Mouse (Mus musculus) CD8-positive naive resting alpha-beta T cell, adult 2 months (primary cell): ENCODE results near the gene Srsf5.
"Not testable (repeated sequence)": the region's sequence is repeated elsewhere in the genome, so short reads cannot be mapped to it uniquely, and the experiment has no call there.

Source experiments
- DNase-seq, 2 experiments: peaks; one replicate each; pipeline ENCODE4 v3.0.0; 2022; ENCODE audit warnings: low read depth in 2 of 2, low spot score in 2 of 2

The Srsf5 gene

GRCm38 (mm10) chr12:80945334-80945995 lies at the start of gene Srsf5:
Srsf5 (plus strand) TSS chr12:80945504.
- DNase-seq, result peak; percentile 97 to 99

DNA sequence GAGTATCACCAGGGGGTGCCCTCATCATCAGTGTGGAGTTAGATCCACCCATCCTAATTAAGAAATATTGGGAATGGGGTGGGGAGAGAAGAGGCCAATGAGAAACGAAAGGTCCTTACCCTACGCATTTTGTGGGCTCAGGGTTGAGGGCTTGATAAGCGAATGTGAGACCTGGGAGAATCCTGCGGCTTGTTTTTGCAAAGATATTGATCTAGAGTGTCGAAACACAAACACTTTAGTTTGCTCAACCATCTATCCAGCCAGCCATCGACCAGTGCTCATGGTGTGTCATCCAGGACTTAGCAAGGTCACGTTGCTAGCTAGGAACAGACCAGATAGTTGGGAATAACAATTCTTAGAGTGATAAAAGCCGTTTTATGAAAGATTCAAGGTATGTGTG lies 35.7 kb upstream of the Srsf5 start:
- DNase-seq, result no peak

GRCm38 (mm10) chr12:80917764-80918163 lies 27.5 kb upstream of the Srsf5 start:
- peak; percentile 49 to 66 for DNase-seq

GRCm38 (mm10) chr12:80921301-80921700 lies 24.0 kb upstream of the Srsf5 start:
- no peak for DNase-seq

- DNase-seq, result no peak
Measured at GRCm38 (mm10) chr12:80922869-80923268, 22.4 kb upstream of the Srsf5 start.

DNA sequence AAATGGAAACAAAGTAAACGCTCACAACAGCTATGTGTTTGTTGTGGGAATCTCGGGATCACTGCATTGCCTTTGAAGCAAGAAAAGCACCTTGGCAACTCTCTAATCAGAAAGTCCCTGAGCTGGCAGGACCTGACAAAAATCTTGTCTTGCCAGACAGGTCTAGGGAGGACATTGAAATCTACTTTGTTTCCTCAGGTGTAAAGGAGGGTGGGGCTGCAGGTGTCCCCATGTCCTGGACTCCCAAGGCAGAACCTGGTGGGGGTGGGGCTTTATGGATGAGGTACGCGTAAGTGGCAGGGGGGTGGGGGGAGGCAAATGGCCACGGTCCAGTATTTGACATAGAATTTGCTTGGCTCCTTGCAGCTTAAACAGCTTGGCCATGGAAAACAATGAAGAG lies 21.7 kb upstream of the Srsf5 start:
- DNase-seq, result no peak

- no peak for DNase-seq
Measured at GRCm38 (mm10) chr12:80924205-80924604, 21.1 kb upstream of the Srsf5 start.

DNA sequence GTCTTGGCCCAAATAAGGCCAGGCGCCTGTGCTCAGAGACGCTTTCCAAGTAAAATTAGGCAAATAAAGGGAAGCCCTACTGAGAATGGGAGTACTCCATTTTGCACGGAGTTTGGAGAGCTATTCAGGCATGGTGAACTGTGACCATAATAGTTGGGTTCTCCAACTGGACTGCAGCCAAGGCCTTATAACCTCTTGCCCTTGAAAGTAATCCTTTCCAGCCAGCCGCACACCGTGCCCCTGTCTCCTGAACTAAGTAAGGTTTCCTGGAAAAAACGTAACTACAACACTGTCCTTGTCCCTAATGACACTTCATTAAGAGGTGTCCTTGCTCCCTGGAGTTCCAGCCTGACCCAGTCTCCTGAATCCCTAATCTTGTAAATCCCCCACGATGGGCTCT lies 19.4 kb upstream of the Srsf5 start:
- DNase-seq, result no peak

DNA sequence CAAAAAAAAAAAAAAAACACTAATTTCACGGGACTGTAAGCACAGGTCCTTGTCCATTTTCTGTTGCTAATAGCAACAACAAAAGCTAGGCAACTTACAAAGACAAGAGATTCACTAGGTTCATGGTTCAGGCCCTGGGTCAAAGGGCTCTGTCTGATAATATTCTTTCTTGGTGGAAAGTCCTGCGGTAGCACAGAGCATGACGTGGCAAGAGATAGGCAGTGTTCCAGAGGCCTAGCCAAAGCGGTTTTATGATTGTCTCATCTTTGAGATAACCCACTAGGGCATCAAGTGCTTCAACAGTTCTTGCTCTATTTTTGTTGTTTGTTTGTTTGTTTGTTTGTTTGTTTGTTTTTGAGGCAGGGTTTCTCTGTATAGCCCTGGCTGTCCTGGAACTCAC lies 18.8 kb upstream of the Srsf5 start:
- no peak for DNase-seq

DNA sequence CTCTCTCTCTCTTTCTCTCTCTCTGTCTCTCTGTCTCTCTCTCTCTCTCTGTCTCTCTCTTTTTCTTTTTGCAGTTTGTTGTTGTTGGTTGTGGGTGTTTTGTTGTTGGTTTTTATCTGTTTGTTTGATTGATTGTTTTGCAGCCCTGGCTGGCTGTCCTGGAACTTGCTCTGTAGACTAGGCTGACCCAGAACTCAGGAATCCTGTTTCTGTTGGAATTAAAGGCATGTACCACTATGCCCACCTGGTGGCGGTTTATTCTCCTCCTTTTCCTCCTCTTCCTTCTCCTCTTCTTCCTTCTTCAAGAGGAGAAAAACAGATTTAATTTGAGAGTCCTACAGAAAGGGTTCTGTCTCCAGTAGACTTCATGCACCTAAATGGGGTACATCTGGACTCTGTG lies 17.8 kb upstream of the Srsf5 start:
- DNase-seq, result no peak

GRCm38 (mm10) chr12:80928881-80929280 lies 16.4 kb upstream of the Srsf5 start:
- DNase-seq, result no peak

GRCm38 (mm10) chr12:80930141-80930540 lies 15.2 kb upstream of the Srsf5 start:
- no peak for DNase-seq

DNA sequence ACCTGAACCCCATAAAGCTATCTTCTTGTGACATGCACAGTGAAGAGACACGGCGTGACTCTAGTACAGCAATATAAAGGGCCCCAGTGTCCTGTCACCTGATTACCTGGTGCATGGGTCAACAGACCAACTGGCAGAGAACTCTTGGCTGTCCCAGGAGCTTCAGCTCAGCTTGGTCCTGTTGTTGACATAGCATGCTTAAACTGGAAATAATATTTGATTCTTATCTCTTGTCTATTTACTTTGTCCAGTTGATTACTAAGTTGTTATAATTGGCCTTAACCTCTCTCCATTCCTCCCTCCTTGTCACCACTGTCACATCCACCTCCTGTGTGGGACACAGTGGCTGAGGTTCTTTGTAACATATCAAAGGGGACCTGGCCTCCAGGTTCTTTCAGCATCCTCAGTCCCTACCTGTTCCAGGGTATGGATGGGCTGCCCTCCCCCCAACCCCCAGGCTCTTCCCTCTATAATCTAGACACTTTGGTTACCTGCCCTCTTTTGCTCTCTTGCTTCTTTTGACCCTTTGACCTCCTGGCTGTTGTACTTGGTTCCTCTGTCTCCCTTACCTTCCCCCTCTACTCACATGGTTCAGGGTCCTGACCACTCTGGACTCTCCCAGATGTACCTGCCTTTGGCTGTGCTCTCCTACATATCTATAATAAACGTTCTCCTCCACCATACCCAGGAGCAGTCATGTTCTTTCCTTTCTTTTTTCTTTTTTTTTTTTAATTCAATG lies 13.7 kb upstream of the Srsf5 start:
- no peak for DNase-seq

GRCm38 (mm10) chr12:80932865-80933264 lies 12.4 kb upstream of the Srsf5 start:
- no peak for DNase-seq

GRCm38 (mm10) chr12:80936751-80937150 lies 8.6 kb upstream of the Srsf5 start:
- DNase-seq, result no peak

DNA sequence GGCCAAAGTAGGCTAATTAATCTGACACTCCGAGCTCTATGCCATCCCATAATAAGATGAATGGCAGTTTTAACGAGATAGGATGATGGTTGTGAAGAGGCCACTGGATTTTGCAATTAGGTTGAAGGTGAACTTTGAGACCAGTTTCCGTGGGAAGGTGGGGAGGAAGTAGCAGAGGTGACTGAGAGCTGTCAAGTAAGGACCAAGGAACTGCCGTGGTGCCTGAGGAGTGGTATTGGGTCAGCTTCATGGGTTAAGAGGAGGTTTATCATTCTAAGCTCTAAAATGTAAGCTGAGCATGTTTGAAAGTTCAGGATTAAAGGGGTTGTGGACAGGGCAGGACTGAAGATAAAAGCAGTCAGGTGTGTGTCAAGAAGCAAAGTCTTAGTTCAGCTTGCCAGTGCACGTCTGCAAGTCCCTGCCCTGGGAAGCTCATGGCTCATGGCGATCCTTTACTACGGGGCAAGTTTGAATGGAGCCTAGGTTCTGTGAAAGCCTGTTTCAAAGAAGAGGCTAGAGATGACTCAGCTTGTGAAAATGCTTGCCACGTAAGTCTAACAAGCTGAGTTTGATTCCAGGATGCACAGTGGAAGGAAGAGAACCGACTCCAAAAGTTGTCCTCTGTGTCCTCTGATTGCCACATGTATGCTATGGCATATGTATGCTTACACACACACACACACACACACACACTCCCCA lies 7.8 kb upstream of the Srsf5 start:
- no peak for DNase-seq

DNA sequence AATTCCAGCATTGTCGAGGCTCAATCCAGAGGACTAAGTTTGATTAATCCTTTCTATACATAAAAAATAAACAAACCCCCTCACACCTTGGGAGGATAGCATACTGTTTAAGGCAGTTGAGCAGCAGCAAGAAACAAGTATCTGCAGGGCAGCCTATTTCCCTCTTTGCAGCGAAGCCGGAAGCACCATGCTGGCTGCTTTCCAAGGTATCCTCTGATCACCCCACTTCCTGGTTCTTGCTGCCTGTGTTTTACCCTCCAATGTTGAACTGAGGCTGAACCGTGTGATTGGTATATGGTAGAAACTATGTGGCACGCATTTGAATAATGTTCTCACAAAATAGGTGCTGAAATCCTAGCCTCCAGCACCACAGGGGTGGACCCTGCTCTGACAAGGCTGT lies 6.7 kb upstream of the Srsf5 start:
- peak; percentile 63 to 73 for DNase-seq

- no peak for DNase-seq
Measured at GRCm38 (mm10) chr12:80939165-80939564, 6.1 kb upstream of the Srsf5 start.

- no peak for DNase-seq
Measured at GRCm38 (mm10) chr12:80941886-80942285, 3.4 kb upstream of the Srsf5 start.

GRCm38 (mm10) chr12:80943395-80943794 lies 1.9 kb upstream of the Srsf5 start:
- no peak for DNase-seq

GRCm38 (mm10) chr12:80944204-80944603 lies 1.1 kb upstream of the Srsf5 start:
- no peak for DNase-seq

DNA sequence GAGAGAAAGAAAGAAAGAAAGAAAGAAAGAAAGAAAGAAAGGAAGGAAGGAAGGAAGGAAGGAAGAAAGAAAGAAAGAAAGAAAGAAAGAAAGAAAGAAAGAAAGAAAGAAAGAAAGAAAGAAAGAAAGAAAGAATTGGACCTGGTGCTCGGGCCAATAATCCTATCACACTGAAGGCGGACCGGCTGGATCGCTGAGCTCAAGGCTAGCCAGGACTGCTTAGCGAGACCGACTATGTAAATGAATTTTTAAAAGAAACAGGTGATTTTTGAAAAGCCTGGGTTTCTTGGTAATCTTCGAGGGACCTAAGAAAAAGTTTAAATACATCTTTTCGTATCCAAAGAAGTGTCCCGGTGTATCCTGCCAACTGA lies 356 bp upstream of the Srsf5 start:
- DNase-seq, result not testable (repeated sequence)
